Mouse (Mus musculus) liver, embryonic 11.5 days (tissue): Measurements from ENCODE around the gene Rnf24. TPM values are rescaled to one million over a fixed set of nuclear protein-coding genes. Genes with fewer than 3 reads are reported as not detected.

Experiments
- ATAC-seq: fragments of 200-750 bp; cut with Nextera tagmentation; replicated peaks from 2 replicates; pipeline ENCODE4 v1.8.0; 2017; ENCODE audit warnings: moderate number of reproducible peaks, mild to moderate bottlenecking, moderate TSS enrichment, moderate library complexity; ENCODE audit not compliant: low FRiP score
- DNase-seq: peaks from one replicate; pipeline ENCODE4 v3.0.0-alpha.2; 2017; ENCODE audit warnings: low spot score
- H3K27ac ChIP-seq: fragments of 300-500 bp; sonication (generic); 2 replicates; pipeline ENCODE4 v1.5.1; 2014; ENCODE audit warnings: mild to moderate bottlenecking, low read depth, low read length, control low read depth
- H3K27me3 ChIP-seq: fragments of 300-500 bp; sonication (generic); replicated peaks from 2 replicates; pipeline ENCODE4 v1.6.1; 2014; ENCODE audit warnings: low read length, mixed read lengths; ENCODE audit not compliant: control insufficient read depth, insufficient read depth
- H3K36me3 ChIP-seq: fragments of 300-500 bp; sonication (generic); 2 replicates; pipeline ENCODE4 v1.6.1; 2014; ENCODE audit warnings: mild to moderate bottlenecking, low read length, moderate library complexity, mixed read lengths; ENCODE audit not compliant: control insufficient read depth, insufficient read depth
- H3K4me1 ChIP-seq: fragments of 300-500 bp; sonication (generic); replicated peaks from 2 replicates; pipeline ENCODE4 v1.6.1; 2014; ENCODE audit warnings: low read length, mixed read lengths; ENCODE audit not compliant: control insufficient read depth, insufficient read depth
- H3K4me2 ChIP-seq: fragments of 300-500 bp; sonication (generic); 2 replicates; pipeline ENCODE4 v1.6.1; 2014; ENCODE audit warnings: mild to moderate bottlenecking, control low read depth, moderate library complexity
- H3K4me3 ChIP-seq: fragments of 300-500 bp; sonication (generic); 2 replicates; pipeline ENCODE4 v1.5.1; 2014; ENCODE audit warnings: low read depth, low read length, control low read depth
- H3K9ac ChIP-seq: fragments of 300-500 bp; sonication (generic); 2 replicates; pipeline ENCODE4 v1.6.1; 2014; ENCODE audit warnings: low read depth, low read length, control low read depth
- H3K9me3 ChIP-seq: fragments of 300-500 bp; sonication (generic); 2 replicates; pipeline ENCODE4 v1.6.1; 2016; ENCODE audit warnings: low read length, inconsistent platforms, mixed read lengths; ENCODE audit not compliant: control insufficient read depth
- WGBS: fragments of 180-500 bp; shearing (Covaris S2); extraction: QIAGEN DNeasy Blood & Tissue Kit; methylation state at CpG from one replicate; pipeline ENCODE4 v1.1.7; 2014; 5-methylcytosine and 5-hydroxymethylcytosine counted together
- polyA plus RNA-seq: library from polyadenylated mRNA; unstranded; fragments of >200 nt; fragmentation: Nextera tagmentation; extraction: Ambion mirVana; gene quantifications from 2 replicates; pipeline ENCODE4 v1.2.1, GENCODE M21; 2014

Rnf24 gene
- polyA plus RNA-seq, 1 experiment from 2014 or later = 1.2 TPM

GRCm38 (mm10) chr2:131377055-131377454 is 24.4 kb upstream of the Rnf24 start:
- Histone ChIP-seq H3K36me3 (no peaks in the 10 kb centered on the region), H3K4me1 (no peaks in the 10 kb centered on the region), H3K4me3 (no peak overlapping the region), H3K27me3 (no peaks in the 10 kb centered on the region), H3K27ac (no peak overlapping the region), H3K9me3 (no peaks in the 10 kb centered on the region), H3K4me2 (no peak overlapping the region), H3K9ac (no peak overlapping the region)
- DNase-seq (no peak), ATAC-seq (no peak)
- WGBS = 68% methylated on average over 6 of the region's 6 CpGs

GRCm38 (mm10) chr2:131373656-131374055 is 21.0 kb upstream of the Rnf24 start:
- H3K27me3 ChIP-seq = no peaks in the 10 kb centered on the region
- no peak overlapping the region for H3K27ac ChIP-seq
- no peak for ATAC-seq
- H3K4me3 ChIP-seq = no peak overlapping the region
- no peak for DNase-seq
- no peaks in the 10 kb centered on the region for H3K9me3 ChIP-seq
- H3K4me2 ChIP-seq = no peak overlapping the region
- no peak overlapping the region for H3K9ac ChIP-seq
- H3K4me1 ChIP-seq = no peaks in the 10 kb centered on the region
- WGBS = 78% methylated on average over 6 of the region's 6 CpGs
- no peaks in the 10 kb centered on the region for H3K36me3 ChIP-seq

DNA sequence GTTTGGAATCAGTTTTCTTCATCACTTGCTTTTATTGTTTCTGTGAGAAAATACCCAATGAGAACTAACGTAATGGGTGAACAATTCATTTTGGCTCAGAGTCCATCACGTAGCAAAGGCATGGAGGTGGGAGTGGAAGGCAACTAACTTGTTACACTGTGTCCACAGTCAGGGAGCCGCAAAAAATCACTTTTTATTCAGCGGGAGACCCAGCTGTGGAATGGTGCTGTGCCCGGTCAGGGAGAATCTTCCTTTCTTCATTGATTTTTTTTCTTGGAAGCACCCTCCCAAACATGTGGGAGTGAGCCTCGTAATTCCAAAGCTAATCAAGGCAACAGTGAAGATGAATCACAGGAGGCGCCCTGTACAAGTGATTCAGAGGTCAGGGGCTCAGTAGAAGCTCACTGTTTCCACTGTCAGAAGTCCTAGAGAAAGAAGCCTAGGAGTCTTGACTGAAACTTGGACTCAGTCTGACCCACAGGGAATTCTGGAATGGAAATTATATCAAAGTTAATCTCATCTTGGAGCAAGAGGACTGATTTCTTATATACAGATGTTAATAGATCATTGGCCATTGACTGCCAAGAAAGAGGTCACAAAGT is 19.7 kb upstream of the Rnf24 start:
- 77% methylated on average over 7 of the region's 7 CpGs for WGBS
- ATAC-seq (no peak), DNase-seq (no peak)

DNA sequence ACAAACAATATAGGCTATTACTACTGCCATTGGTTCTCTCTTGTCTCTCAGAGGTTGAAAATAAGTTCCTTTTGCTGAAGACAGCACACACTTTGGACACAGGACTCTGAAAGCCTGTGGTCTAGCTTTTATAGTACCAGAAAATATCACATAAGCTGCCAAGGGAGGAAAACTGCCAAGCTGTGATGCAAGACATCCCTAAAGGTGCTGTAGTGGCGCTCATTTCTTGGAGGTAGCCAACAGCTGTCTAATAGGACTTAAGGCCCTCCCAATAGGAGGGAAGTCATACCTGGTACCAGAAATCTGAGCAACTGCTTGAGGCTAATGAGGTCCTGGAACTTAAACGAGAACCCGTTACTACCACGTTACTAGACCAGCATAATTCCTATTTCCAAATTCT is 19.1 kb upstream of the Rnf24 start:
- H3K4me1 ChIP-seq = no peaks in the 10 kb centered on the region
- H3K4me2 ChIP-seq = no peak overlapping the region
- H3K9ac ChIP-seq = no peak overlapping the region
- H3K27me3 ChIP-seq = no peaks in the 10 kb centered on the region
- no peak overlapping the region for H3K27ac ChIP-seq
- ATAC-seq = no peak
- DNase-seq = no peak
- no peaks in the 10 kb centered on the region for H3K36me3 ChIP-seq
- 88% methylated on average over 4 of the region's 4 CpGs for WGBS
- no peaks in the 10 kb centered on the region for H3K9me3 ChIP-seq
- no peak overlapping the region for H3K4me3 ChIP-seq

More for the DNA sequence above, 19.7 kb upstream of the Rnf24 start:
- Histone ChIP-seq H3K9ac (no peak overlapping the region), H3K4me2 (no peak overlapping the region), H3K4me3 (no peak overlapping the region), H3K36me3 (no peaks in the 10 kb centered on the region), H3K27me3 (no peaks in the 10 kb centered on the region), H3K4me1 (no peaks in the 10 kb centered on the region), H3K27ac (no peak overlapping the region), H3K9me3 (no peaks in the 10 kb centered on the region)

- H3K36me3 ChIP-seq = no peaks in the 10 kb centered on the region
- ATAC-seq (no peak), DNase-seq (no peak)
- H3K9me3 ChIP-seq = no peaks in the 10 kb centered on the region
- H3K27ac ChIP-seq = no peak overlapping the region
- WGBS = 74% methylated on average over 3 of the region's 3 CpGs
- H3K27me3 ChIP-seq = no peaks in the 10 kb centered on the region
- H3K9ac ChIP-seq = no peak overlapping the region
- H3K4me1 ChIP-seq = no peaks in the 10 kb centered on the region
- no peak overlapping the region for H3K4me3 ChIP-seq
- H3K4me2 ChIP-seq = no peak overlapping the region
Measured at GRCm38 (mm10) chr2:131370828-131371227, 18.1 kb upstream of the Rnf24 start.

GRCm38 (mm10) chr2:131364689-131365088 is 12.0 kb upstream of the Rnf24 start:
- no peak for ATAC-seq
- no peaks in the 10 kb centered on the region; the same call in 1 of the 2 replicates for H3K27me3 ChIP-seq

DNA sequence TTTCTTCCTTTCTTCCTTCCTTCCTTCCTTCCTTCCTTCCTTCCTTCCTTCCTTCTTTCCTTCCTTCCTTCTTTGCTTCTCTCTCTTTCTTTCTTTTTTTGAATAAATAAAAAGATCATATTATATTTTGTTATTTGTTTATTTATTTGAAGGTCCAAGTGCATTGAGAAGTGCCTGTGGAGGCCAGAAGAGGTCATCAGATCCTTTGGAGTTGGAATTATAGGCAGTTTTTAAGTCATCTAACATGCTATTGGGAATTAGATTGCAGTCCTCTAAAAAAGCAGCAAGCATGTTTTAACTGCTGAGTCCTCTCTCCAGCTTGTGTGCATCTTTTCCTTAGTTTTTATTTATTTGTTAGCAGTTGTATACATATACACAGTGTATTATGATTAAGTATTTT is 5.8 kb upstream of the Rnf24 start:
- Histone ChIP-seq H3K9ac (no peak overlapping the region), H3K27me3 (no peaks in the 10 kb centered on the region; the same call in 1 of the 2 replicates), H3K4me2 (no peak overlapping the region), H3K9me3 (no peaks in the 10 kb centered on the region), H3K4me1 (peaks cover 2% of the 10 kb centered on the region; the same call in 1 of the 2 replicates), H3K4me3 (no peak overlapping the region), H3K36me3 (no peaks in the 10 kb centered on the region), H3K27ac (no peak overlapping the region)
- DNase-seq (no peak), ATAC-seq (no peak)

More at GRCm38 (mm10) chr2:131364689-131365088, 12.0 kb upstream of the Rnf24 start:
- H3K4me2 ChIP-seq = no peak overlapping the region
- no peak overlapping the region for H3K4me3 ChIP-seq
- DNase-seq = no peak
- no peak overlapping the region for H3K27ac ChIP-seq
- WGBS = 69% methylated on average over 6 of the region's 6 CpGs
- no peaks in the 10 kb centered on the region for H3K9me3 ChIP-seq
- H3K9ac ChIP-seq = no peak overlapping the region
- no peaks in the 10 kb centered on the region for H3K36me3 ChIP-seq
- no peaks in the 10 kb centered on the region for H3K4me1 ChIP-seq

GRCm38 (mm10) chr2:131354049-131354448 is 1.4 kb upstream of the Rnf24 start:
- Histone ChIP-seq H3K4me2 (no peak overlapping the region), H3K4me1 (peaks cover 9% of the 10 kb centered on the region), H3K9ac (no peak overlapping the region), H3K27ac (no peak overlapping the region), H3K36me3 (no peaks in the 10 kb centered on the region), H3K27me3 (peaks cover 4% of the 10 kb centered on the region; the same call in 1 of the 2 replicates), H3K9me3 (no peaks in the 10 kb centered on the region), H3K4me3 (no peak overlapping the region)
- DNase-seq (no peak), ATAC-seq (no peak)
- 50% methylated on average over 6 of the region's 6 CpGs for WGBS

DNA sequence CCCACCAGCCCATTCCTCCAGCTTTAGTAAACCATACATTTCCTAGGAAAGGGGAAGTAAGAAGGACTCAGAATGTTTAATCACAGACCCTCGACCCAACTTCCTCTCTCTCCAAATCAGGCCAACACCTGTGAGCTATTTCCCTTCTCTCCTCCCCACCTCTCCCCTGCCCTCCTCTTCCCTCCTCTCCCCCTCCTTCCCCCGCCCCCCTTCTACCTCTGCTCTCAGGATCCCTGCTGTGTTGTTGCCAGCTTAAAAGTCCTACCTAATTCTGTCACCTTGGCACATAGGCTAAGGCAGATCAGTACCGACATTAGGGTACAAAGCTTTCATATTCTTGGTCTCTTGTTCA is 848 bp upstream of the Rnf24 start:
- WGBS = 5% methylated on average over 3 of the region's 3 CpGs
- ATAC-seq = no peak

More for the DNA sequence above, 848 bp upstream of the Rnf24 start:
- Histone ChIP-seq H3K36me3 (no peaks in the 10 kb centered on the region), H3K4me2 (peak overlapping the region; percentile 100), H3K4me1 (peaks cover 9% of the 10 kb centered on the region), H3K27me3 (peaks cover 4% of the 10 kb centered on the region; the same call in 1 of the 2 replicates), H3K9ac (peak overlapping the region; percentile 71; the same call in 1 of the 2 replicates), H3K9me3 (no peaks in the 10 kb centered on the region), H3K4me3 (peak overlapping the region; percentile 83), H3K27ac (no peak overlapping the region)
- DNase-seq = no peak
